Mouse (Mus musculus) liver, postnatal 0 days (tissue): ENCODE results near the gene Zfp219.

Source experiments
- CTCF ChIP-seq: sonication (generic); IDR thresholded peaks from 2 replicates; pipeline ENCODE4 v1.5.1; 2016; ENCODE audit warnings: antibody characterized with exemption, low read depth
- EP300 ChIP-seq: IDR thresholded peaks from 2 replicates; pipeline ENCODE4 v1.6.1; 2016; ENCODE audit warnings: antibody characterized with exemption, low read depth, mild to moderate bottlenecking

GRCm38 (mm10) chr14:51994453-51994852 lies 26.1 kb downstream of the Zfp219 start:
- TF ChIP-seq CTCF (no peak), EP300 (no peak)
